Mouse (Mus musculus): ENCODE results near the gene Mall. TPM values are rescaled to one million over a fixed set of nuclear protein-coding genes. Genes with fewer than 3 reads are reported as not detected.
A peak's percentile ranks its signal among the peaks of the same experiment; 100 is the strongest.

Gene Mall
- total and polyA plus RNA-seq, 2 experiments from 2014 or later: 0.34 to 1.3 TPM

GRCm38 (mm10) chr2:127760014-127760413 is 30.3 kb upstream of the Mall start:
- Histone ChIP-seq H3K4me3 (ENCODE audit: low read depth, low read length) (no peak overlapping the region), H3K36me3 (ENCODE audit: insufficient read depth) (peaks cover 23% of the 10 kb centered on the region), H3K9me3 (ENCODE audit: low read length) (no peaks in the 10 kb centered on the region), H3K27ac (ENCODE audit: low read depth, low read length) (no peak overlapping the region), H3K4me2 (ENCODE audit: low read depth) (no peak overlapping the region), H3K27me3 (ENCODE audit: insufficient read depth, low read length) (no peaks in the 10 kb centered on the region), H3K4me1 (ENCODE audit: insufficient read depth) (0 out of 2 replicates have a peak, but pooled peaks cover 5% of the 10 kb centered on the region), H3K9ac (no peak overlapping the region)
- ATAC-seq (no peak), DNase-seq (no peak)
- no peak for TF ChIP-seq CTCF (IDR thresholded peaks at IDR 0.05; ENCODE audit: low read depth)
- 92% methylated on average over 6 of the region's 6 CpGs for WGBS

- TF ChIP-seq CTCF (IDR thresholded peaks at IDR 0.05; ENCODE audit: low read depth): no peak
- H3K9ac ChIP-seq: no peak overlapping the region
- no peak overlapping the region for H3K4me3 ChIP-seq (ENCODE audit: low read depth, low read length)
- H3K4me1 ChIP-seq (ENCODE audit: insufficient read depth): 0 out of 2 replicates have a peak, but pooled peaks cover 5% of the 10 kb centered on the region
- peaks cover 23% of the 10 kb centered on the region for H3K36me3 ChIP-seq (ENCODE audit: insufficient read depth)
- no peaks in the 10 kb centered on the region for H3K9me3 ChIP-seq (ENCODE audit: low read length)
- no peak overlapping the region for H3K4me2 ChIP-seq (ENCODE audit: low read depth)
- WGBS: 85% methylated on average over 5 of the region's 5 CpGs
- ATAC-seq (no peak), DNase-seq (no peak)
- H3K27me3 ChIP-seq (ENCODE audit: insufficient read depth, low read length): no peaks in the 10 kb centered on the region
- no peak overlapping the region for H3K27ac ChIP-seq (ENCODE audit: low read depth, low read length)
Observed at GRCm38 (mm10) chr2:127759157-127759880, 29.6 kb upstream of the Mall start.

GRCm38 (mm10) chr2:127757171-127757570 is 27.4 kb upstream of the Mall start:
- 0 out of 2 replicates have a peak, but pooled peaks cover 5% of the 10 kb centered on the region for H3K4me1 ChIP-seq (ENCODE audit: insufficient read depth)
- ATAC-seq: peak; percentile 86
- H3K27ac ChIP-seq (ENCODE audit: low read depth, low read length): no peak overlapping the region
- DNase-seq: peak; percentile 40
- H3K36me3 ChIP-seq (ENCODE audit: insufficient read depth): peaks cover 22% of the 10 kb centered on the region
- H3K4me2 ChIP-seq (ENCODE audit: low read depth): no peak overlapping the region
- WGBS: 33% methylated on average over 8 of the region's 8 CpGs
- no peaks in the 10 kb centered on the region for H3K9me3 ChIP-seq (ENCODE audit: low read length)
- TF ChIP-seq CTCF (IDR thresholded peaks at IDR 0.05; ENCODE audit: low read depth): no peak
- H3K9ac ChIP-seq: no peak overlapping the region
- no peak overlapping the region for H3K4me3 ChIP-seq (ENCODE audit: low read depth, low read length)
- H3K27me3 ChIP-seq (ENCODE audit: insufficient read depth, low read length): no peaks in the 10 kb centered on the region

GRCm38 (mm10) chr2:127754113-127754512 is 24.4 kb upstream of the Mall start:
- Histone ChIP-seq H3K4me2 (ENCODE audit: low read depth) (no peak overlapping the region), H3K27me3 (ENCODE audit: insufficient read depth, low read length) (no peaks in the 10 kb centered on the region), H3K4me1 (ENCODE audit: insufficient read depth) (0 out of 2 replicates have a peak, but pooled peaks cover 5% of the 10 kb centered on the region), H3K27ac (ENCODE audit: low read depth, low read length) (no peak overlapping the region), H3K9me3 (ENCODE audit: low read length) (no peaks in the 10 kb centered on the region), H3K4me3 (ENCODE audit: low read depth, low read length) (no peak overlapping the region), H3K9ac (no peak overlapping the region), H3K36me3 (ENCODE audit: insufficient read depth) (peaks cover 7% of the 10 kb centered on the region; the same call in 1 of the 2 replicates)
- 77% methylated on average over 4 of the region's 4 CpGs for WGBS
- ATAC-seq (peak; percentile 64), DNase-seq (peak; percentile 55)
- TF ChIP-seq CTCF (IDR thresholded peaks at IDR 0.05; ENCODE audit: low read depth): no peak

GRCm38 (mm10) chr2:127751849-127752610 is 22.3 kb upstream of the Mall start:
- H3K27me3 ChIP-seq (ENCODE audit: insufficient read depth, low read length): no peaks in the 10 kb centered on the region
- no peak overlapping the region for H3K9ac ChIP-seq
- no peak overlapping the region for H3K4me2 ChIP-seq (ENCODE audit: low read depth)
- H3K4me1 ChIP-seq (ENCODE audit: insufficient read depth): no peaks in the 10 kb centered on the region
- no peaks in the 10 kb centered on the region for H3K9me3 ChIP-seq (ENCODE audit: low read length)
- WGBS: 84% methylated on average over 11 of the region's 11 CpGs
- DNase-seq (no peak), ATAC-seq (no peak)
- TF ChIP-seq CTCF (IDR thresholded peaks at IDR 0.05; ENCODE audit: low read depth): no peak
- no peak overlapping the region for H3K27ac ChIP-seq (ENCODE audit: low read depth, low read length)
- no peak overlapping the region for H3K4me3 ChIP-seq (ENCODE audit: low read depth, low read length)
- H3K36me3 ChIP-seq (ENCODE audit: insufficient read depth): 0 out of 2 replicates have a peak, but pooled peaks cover 3% of the 10 kb centered on the region

GRCm38 (mm10) chr2:127749376-127749775 is 19.6 kb upstream of the Mall start:
- no peaks in the 10 kb centered on the region for H3K4me1 ChIP-seq (ENCODE audit: insufficient read depth)
- DNase-seq (no peak), ATAC-seq (no peak)
- 56% methylated on average over 1 of the region's 1 CpGs for WGBS
- 0 out of 2 replicates have a peak, but pooled peaks cover 3% of the 10 kb centered on the region for H3K36me3 ChIP-seq (ENCODE audit: insufficient read depth)
- H3K27me3 ChIP-seq (ENCODE audit: insufficient read depth, low read length): no peaks in the 10 kb centered on the region
- H3K4me2 ChIP-seq (ENCODE audit: low read depth): no peak overlapping the region
- H3K4me3 ChIP-seq (ENCODE audit: low read depth, low read length): no peak overlapping the region
- H3K9ac ChIP-seq: no peak overlapping the region
- no peaks in the 10 kb centered on the region for H3K9me3 ChIP-seq (ENCODE audit: low read length)
- no peak overlapping the region for H3K27ac ChIP-seq (ENCODE audit: low read depth, low read length)
- TF ChIP-seq CTCF (IDR thresholded peaks at IDR 0.05; ENCODE audit: low read depth): no peak

- no peak overlapping the region for H3K9ac ChIP-seq
- H3K4me3 ChIP-seq (ENCODE audit: low read depth, low read length): no peak overlapping the region
- no peaks in the 10 kb centered on the region for H3K4me1 ChIP-seq (ENCODE audit: insufficient read depth)
- H3K4me2 ChIP-seq (ENCODE audit: low read depth): no peak overlapping the region
- 55% methylated on average over 7 of the region's 7 CpGs for WGBS
- 0 out of 2 replicates have a peak, but pooled peaks cover 3% of the 10 kb centered on the region for H3K36me3 ChIP-seq (ENCODE audit: insufficient read depth)
- H3K9me3 ChIP-seq (ENCODE audit: low read length): no peaks in the 10 kb centered on the region
- no peak overlapping the region for H3K27ac ChIP-seq (ENCODE audit: low read depth, low read length)
- TF ChIP-seq CTCF (IDR thresholded peaks at IDR 0.05; ENCODE audit: low read depth): no peak
- H3K27me3 ChIP-seq (ENCODE audit: insufficient read depth, low read length): no peaks in the 10 kb centered on the region
- ATAC-seq (no peak), DNase-seq (no peak)
Observed at GRCm38 (mm10) chr2:127748316-127748715, 18.6 kb upstream of the Mall start.
